Mouse (Mus musculus) lung, postnatal 0 days (tissue): ENCODE data around the gene Rasal3. TPM values are rescaled to one million over a fixed set of nuclear protein-coding genes. Genes with fewer than 3 reads are reported as not detected.

Experiments
- ATAC-seq: fragments of 200-750 bp; cut with Nextera tagmentation; 2 replicates; pipeline ENCODE4 v1.8.0; 2017; ENCODE audit warnings: moderate library complexity
- DNase-seq: peaks from one replicate; pipeline ENCODE4 v3.0.0-alpha.2; 2016; ENCODE audit warnings: low spot score
- H3K27ac ChIP-seq: fragments of 300-500 bp; sonication (generic); 2 replicates; pipeline ENCODE4 v1.5.1; 2014; ENCODE audit warnings: antibody characterized with exemption, mild to moderate bottlenecking, low read length, mixed read lengths
- H3K27me3 ChIP-seq: fragments of 300-500 bp; sonication (generic); replicated peaks from 2 replicates; pipeline ENCODE4 v1.6.1; 2014; ENCODE audit warnings: low read length, mixed read lengths; ENCODE audit not compliant: insufficient read depth
- H3K36me3 ChIP-seq: fragments of 300-500 bp; sonication (generic); 2 replicates; pipeline ENCODE4 v1.6.1; 2014; ENCODE audit warnings: low read length, mixed read lengths; ENCODE audit not compliant: insufficient read depth
- H3K4me1 ChIP-seq: fragments of 300-500 bp; sonication (generic); 2 replicates; pipeline ENCODE4 v1.6.1; 2014; ENCODE audit warnings: antibody characterized with exemption, low read depth, low read length, mixed read lengths; ENCODE audit not compliant: insufficient read depth
- H3K4me2 ChIP-seq: fragments of 300-500 bp; sonication (generic); replicated peaks from 2 replicates; pipeline ENCODE4 v1.6.1; 2014; ENCODE audit warnings: low read depth, mild to moderate bottlenecking, low read length, moderate library complexity, mixed read lengths
- H3K4me3 ChIP-seq: fragments of 300-500 bp; sonication (generic); 2 replicates; pipeline ENCODE4 v1.5.1; 2014; ENCODE audit warnings: low read depth, low read length
- H3K9ac ChIP-seq: fragments of 300-500 bp; sonication (generic); replicated peaks from 2 replicates; pipeline ENCODE4 v1.6.1; 2014; ENCODE audit warnings: low read depth, mild to moderate bottlenecking
- H3K9me3 ChIP-seq: fragments of 300-500 bp; sonication (generic); 2 replicates; pipeline ENCODE4 v1.6.1; 2016; ENCODE audit warnings: low read length, mixed read lengths
- CTCF ChIP-seq: IDR thresholded peaks from 2 replicates; pipeline ENCODE4 v1.5.1; 2016; ENCODE audit warnings: antibody characterized with exemption, mild to moderate bottlenecking
- EP300 ChIP-seq: IDR thresholded peaks from 2 replicates; pipeline ENCODE4 v1.6.1; 2016; ENCODE audit warnings: antibody characterized with exemption, mild to moderate bottlenecking, control low read depth
- WGBS: fragments of 180-500 bp; shearing (Covaris S2); extraction: QIAGEN DNeasy Blood & Tissue Kit; methylation state at CpG from one replicate; pipeline ENCODE4 v1.1.7; 2014; 5-methylcytosine and 5-hydroxymethylcytosine counted together
- polyA plus RNA-seq: library from polyadenylated mRNA; unstranded; fragments of >200 nt; fragmentation: Nextera tagmentation; extraction: Ambion mirVana; gene quantifications from 2 replicates; pipeline ENCODE4 v1.2.1, GENCODE M21; 2015

The Rasal3 gene
- polyA plus RNA-seq, 1 experiment from 2014 or later, result 1.2 TPM

GRCm38 (mm10) chr17:32362686-32363085 lies 40.7 kb downstream of the Rasal3 start:
- no peak overlapping the region for H3K4me3 ChIP-seq
- H3K4me2 ChIP-seq, result peak overlapping the region; percentile 89; the same call in 1 of the 2 replicates
- no peaks in the 10 kb centered on the region for H3K9me3 ChIP-seq
- H3K36me3 ChIP-seq, result peaks cover 27% of the 10 kb centered on the region
- no peak for TF ChIP-seq EP300
- TF ChIP-seq CTCF, result no peak
- H3K4me1 ChIP-seq, result peaks cover 15% of the 10 kb centered on the region; the same call in 1 of the 2 replicates
- H3K9ac ChIP-seq, result no peak overlapping the region
- 71% methylated on average over 4 of the region's 4 CpGs for WGBS
- H3K27me3 ChIP-seq, result no peaks in the 10 kb centered on the region
- DNase-seq, result no peak
- no peak overlapping the region for H3K27ac ChIP-seq
- ATAC-seq, result no peak

GRCm38 (mm10) chr17:32359928-32360327 lies 43.5 kb downstream of the Rasal3 start:
- Histone ChIP-seq H3K4me2 (no peak overlapping the region), H3K27me3 (no peaks in the 10 kb centered on the region), H3K4me3 (no peak overlapping the region), H3K4me1 (peaks cover 12% of the 10 kb centered on the region; the same call in 1 of the 2 replicates), H3K9me3 (no peaks in the 10 kb centered on the region), H3K36me3 (peaks cover 48% of the 10 kb centered on the region), H3K9ac (no peak overlapping the region), H3K27ac (no peak overlapping the region)
- DNase-seq (no peak), ATAC-seq (no peak)
- 91% methylated on average over 14 of the region's 18 CpGs for WGBS
- TF ChIP-seq CTCF (no peak), EP300 (no peak)

GRCm38 (mm10) chr17:32358943-32359340 lies 44.4 kb downstream of the Rasal3 start:
- H3K36me3 ChIP-seq, result peaks cover 55% of the 10 kb centered on the region
- no peak for TF ChIP-seq EP300
- TF ChIP-seq CTCF, result no peak
- H3K4me3 ChIP-seq, result no peak overlapping the region
- H3K9ac ChIP-seq, result no peak overlapping the region
- ATAC-seq (no peak), DNase-seq (no peak)
- WGBS, result 88% methylated on average over 6 of the region's 6 CpGs
- H3K27ac ChIP-seq, result no peak overlapping the region
- no peaks in the 10 kb centered on the region for H3K9me3 ChIP-seq
- H3K27me3 ChIP-seq, result no peaks in the 10 kb centered on the region
- H3K4me2 ChIP-seq, result no peak overlapping the region
- H3K4me1 ChIP-seq, result peaks cover 9% of the 10 kb centered on the region; the same call in 1 of the 2 replicates

- DNase-seq, result no peak
- Histone ChIP-seq H3K36me3 (peaks cover 55% of the 10 kb centered on the region), H3K27me3 (no peaks in the 10 kb centered on the region), H3K9me3 (no peaks in the 10 kb centered on the region), H3K4me2 (no peak overlapping the region), H3K27ac (no peak overlapping the region), H3K9ac (no peak overlapping the region), H3K4me1 (peaks cover 5% of the 10 kb centered on the region; the same call in 1 of the 2 replicates), H3K4me3 (no peak overlapping the region)
- 95% methylated on average over 7 of the region's 7 CpGs for WGBS
- no peak for TF ChIP-seq CTCF
- no peak for TF ChIP-seq EP300
- ATAC-seq, result no peak
These were observed 45.0 kb downstream of the Rasal3 start for GRCm38 (mm10) chr17:32358192-32358942.

- H3K9me3 ChIP-seq, result no peaks in the 10 kb centered on the region
- no peak overlapping the region for H3K4me2 ChIP-seq
- no peaks in the 10 kb centered on the region for H3K4me1 ChIP-seq
- no peak overlapping the region for H3K4me3 ChIP-seq
- peaks cover 53% of the 10 kb centered on the region for H3K36me3 ChIP-seq
- H3K9ac ChIP-seq, result no peak overlapping the region
- H3K27ac ChIP-seq, result no peak overlapping the region
- no peak for TF ChIP-seq CTCF
- no peak for TF ChIP-seq EP300
- 83% methylated on average over 24 of the region's 24 CpGs for WGBS
- ATAC-seq (no peak), DNase-seq (no peak)
- no peaks in the 10 kb centered on the region for H3K27me3 ChIP-seq
These were observed 46.3 kb downstream of the Rasal3 start for GRCm38 (mm10) chr17:32356766-32357760.

GRCm38 (mm10) chr17:32356281-32356680 lies 47.1 kb downstream of the Rasal3 start:
- TF ChIP-seq CTCF, result no peak
- TF ChIP-seq EP300, result no peak
- Histone ChIP-seq H3K4me2 (no peak overlapping the region), H3K36me3 (peaks cover 49% of the 10 kb centered on the region), H3K9me3 (no peaks in the 10 kb centered on the region), H3K4me3 (no peak overlapping the region), H3K27me3 (no peaks in the 10 kb centered on the region), H3K27ac (no peak overlapping the region), H3K9ac (no peak overlapping the region), H3K4me1 (no peaks in the 10 kb centered on the region)
- DNase-seq (no peak), ATAC-seq (no peak)
- WGBS, result 87% methylated on average over 9 of the region's 9 CpGs
